Mouse (Mus musculus): ENCODE data around the gene Hba-a2.
A peak's percentile ranks its signal among the peaks of the same experiment; 100 is the strongest.

Gene Hba-a2

GRCm38 (mm10) chr11:32320507-32321195 lies 24.4 kb downstream of the Hba-a2 start:
- DNase-seq (ENCODE audit: low read depth in 1 of 2, low spot score in 2 of 2), result no peak

DNA sequence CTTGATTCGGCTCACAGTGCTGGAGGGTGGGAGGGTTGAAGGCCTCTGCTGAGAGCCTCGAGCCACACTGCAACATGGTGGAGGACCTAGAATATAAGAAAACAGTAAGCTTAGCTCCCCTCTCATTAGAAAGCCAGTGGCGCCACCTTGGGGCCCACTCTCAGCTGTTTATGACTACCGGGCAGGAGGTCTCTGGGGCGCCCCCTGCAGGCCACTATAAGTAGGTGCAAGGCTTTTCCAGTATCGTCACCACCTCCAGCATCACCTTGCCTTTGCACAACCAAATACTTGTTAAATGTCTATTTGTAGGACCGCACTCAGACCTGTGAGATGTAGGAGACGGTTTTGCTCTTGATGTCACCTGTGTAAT lies 24.9 kb downstream of the Hba-a2 start:
- peak; percentile 28 to 43 for DNase-seq (ENCODE audit: low read depth in 1 of 2, low spot score in 2 of 2)

DNA sequence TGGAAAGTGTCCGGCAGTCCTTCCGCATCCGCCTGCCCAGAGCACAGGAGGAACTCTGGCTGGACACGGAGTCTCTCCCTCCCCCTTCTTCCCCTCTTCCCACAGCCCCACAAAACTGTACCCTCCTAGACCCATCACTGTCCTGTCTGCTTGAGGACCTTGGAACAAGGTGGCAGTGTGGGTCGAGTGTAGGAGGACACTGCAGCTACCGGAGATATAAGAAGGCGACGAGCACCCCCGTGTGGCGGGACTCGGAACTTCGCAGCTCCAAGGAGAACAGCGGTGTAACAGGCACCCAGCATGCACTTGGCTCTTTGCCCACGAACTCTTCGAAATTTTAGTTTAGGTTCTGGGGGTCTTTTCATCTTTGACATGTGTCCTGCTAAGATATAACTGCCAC lies 28.3 kb downstream of the Hba-a2 start:
- DNase-seq (ENCODE audit: low read depth in 1 of 2, low spot score in 2 of 2), result peak; percentile 50 to 75

DNA sequence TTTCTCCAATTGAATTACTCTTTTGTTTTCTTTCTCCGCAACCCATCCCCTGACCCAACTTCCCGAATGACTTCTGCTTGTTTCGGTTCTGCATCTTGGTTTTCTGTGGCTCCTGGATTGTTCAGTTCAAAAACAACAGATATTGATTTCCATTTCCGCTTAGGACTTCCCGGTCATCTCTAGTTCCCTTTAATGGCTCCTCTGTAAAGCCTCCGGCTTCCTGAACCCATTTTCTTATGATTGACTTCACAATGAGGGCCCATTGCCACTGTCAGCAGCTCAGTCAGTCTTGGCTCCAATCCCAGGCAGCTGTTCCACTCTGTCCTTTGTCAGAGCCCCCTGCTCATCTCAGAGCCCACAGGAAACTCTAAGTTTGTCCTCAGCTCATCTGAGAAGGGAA lies 34.8 kb downstream of the Hba-a2 start:
- peak; percentile 35 to 45 for DNase-seq (ENCODE audit: low read depth in 1 of 2, low spot score in 2 of 2)

DNA sequence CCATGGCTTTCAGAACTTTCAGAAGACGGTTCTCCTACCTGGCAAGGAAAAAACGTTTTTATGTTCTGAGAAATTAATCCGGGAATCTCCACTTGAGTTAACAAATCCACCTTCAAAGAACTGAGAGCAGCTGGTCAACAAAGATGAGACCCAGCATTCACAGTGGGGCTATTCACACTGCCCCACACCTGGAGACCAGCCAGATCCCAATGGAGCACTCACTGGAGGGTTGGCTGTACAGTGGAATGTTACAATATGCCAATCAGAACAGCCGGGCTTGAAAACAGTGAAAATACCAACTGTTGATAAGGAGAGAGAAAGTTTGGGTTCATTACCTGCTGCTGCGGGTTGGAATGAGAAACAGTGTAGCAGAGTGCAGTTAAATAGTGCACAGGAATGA lies 35.6 kb downstream of the Hba-a2 start:
- DNase-seq (ENCODE audit: low read depth in 1 of 2, low spot score in 2 of 2), result no peak

GRCm38 (mm10) chr11:32333235-32333634 lies 36.9 kb downstream of the Hba-a2 start:
- DNase-seq (ENCODE audit: low read depth in 1 of 2, low spot score in 2 of 2), result no peak

DNA sequence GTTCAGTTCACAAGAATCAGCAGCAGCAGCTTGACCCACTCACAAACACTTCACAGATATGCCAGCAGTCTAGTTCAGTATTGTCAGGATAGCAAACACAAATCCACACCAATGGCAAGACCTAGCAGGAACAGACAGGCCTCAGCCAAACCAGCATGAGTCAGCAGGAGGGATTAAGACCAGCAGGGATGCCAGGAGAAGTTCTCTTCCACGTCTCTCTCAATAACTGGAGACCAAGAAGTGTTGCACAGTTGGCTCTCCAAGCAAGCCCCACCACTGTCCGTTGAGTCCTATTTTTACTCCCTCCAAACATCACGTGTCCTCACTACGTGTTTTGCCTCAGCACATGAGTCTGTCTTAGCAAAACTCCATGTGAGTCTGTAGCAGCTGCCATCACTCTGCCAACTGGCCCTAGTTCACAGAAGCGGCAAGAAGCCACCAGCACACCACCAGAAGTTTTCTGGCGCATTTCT lies 40.2 kb downstream of the Hba-a2 start:
- no peak for DNase-seq (ENCODE audit: low read depth in 1 of 2, low spot score in 2 of 2)

- DNase-seq (ENCODE audit: low read depth in 1 of 2, low spot score in 2 of 2), result no peak
Measured at GRCm38 (mm10) chr11:32339131-32339531, 42.8 kb downstream of the Hba-a2 start.

DNA sequence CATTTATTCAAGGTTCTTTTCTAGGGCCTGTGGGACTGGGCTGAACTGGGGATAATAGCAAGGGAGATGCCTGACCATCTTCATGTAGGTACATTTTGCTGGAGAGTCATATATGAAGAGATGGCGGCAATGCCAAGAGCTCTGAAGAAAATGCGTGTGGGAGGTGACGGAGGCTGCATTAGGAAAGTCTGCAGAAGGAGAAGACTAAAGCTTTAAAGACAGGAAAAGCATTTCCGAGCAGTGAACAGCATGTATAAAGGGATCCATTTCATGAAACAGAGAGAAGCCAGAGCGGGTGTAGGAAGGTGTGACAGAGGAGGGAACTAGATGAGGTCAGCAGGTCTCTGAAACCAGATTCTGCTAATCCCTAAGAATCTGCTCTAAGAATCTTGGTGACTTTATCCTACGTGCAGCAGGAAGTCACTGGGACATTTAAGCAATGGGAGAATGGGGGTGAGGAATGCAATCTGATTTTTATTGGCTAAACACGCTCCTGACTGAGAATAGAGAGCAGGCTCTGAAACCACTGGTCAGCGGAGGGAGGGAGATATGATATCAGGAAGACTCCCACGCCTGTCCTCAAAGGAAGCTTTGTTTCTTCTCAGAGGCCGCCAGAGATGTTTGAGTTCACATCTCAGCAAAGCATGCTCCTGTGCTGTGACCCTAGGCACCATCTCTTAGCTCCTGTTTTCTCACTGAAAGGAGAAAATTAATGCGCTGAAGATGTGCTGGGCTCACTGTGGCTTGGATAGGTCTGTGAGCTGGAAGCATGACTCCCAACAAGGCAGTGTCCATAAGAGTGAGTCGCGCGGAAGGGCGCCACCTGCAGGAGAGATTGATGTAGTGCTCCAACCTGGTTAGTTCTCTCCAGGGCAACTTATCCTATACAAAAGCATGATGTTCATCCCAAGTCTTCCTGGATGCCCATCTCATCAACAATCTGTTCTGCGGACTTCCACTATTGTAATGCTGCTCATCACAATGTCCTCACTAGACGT lies 44.5 kb downstream of the Hba-a2 start:
- DNase-seq (ENCODE audit: low read depth in 1 of 2, low spot score in 2 of 2), result no peak

GRCm38 (mm10) chr11:32342770-32343191 lies 46.5 kb downstream of the Hba-a2 start:
- peak; percentile 33 to 62 for DNase-seq (ENCODE audit: low read depth in 1 of 2, low spot score in 2 of 2)

DNA sequence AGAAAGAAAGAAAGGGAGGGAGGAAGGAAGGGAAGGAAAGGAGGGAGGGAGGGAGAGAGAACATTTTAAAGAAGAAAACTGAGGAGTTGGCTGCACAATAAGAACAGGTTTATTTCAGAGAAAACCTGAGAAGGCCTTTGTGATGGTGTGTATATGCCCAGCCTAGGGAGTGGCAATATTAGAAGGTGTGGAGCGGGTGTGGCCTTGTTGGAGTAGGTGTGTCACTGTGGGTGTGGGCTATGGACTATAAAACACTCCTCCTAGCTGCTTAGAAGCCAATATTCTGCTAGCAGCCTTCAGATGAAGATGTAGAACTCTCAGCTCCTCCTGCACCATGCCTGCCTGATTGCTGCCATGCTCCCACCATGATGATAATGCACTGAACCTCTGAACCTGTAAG lies 47.1 kb downstream of the Hba-a2 start:
- no peak for DNase-seq (ENCODE audit: low read depth in 1 of 2, low spot score in 2 of 2)

DNA sequence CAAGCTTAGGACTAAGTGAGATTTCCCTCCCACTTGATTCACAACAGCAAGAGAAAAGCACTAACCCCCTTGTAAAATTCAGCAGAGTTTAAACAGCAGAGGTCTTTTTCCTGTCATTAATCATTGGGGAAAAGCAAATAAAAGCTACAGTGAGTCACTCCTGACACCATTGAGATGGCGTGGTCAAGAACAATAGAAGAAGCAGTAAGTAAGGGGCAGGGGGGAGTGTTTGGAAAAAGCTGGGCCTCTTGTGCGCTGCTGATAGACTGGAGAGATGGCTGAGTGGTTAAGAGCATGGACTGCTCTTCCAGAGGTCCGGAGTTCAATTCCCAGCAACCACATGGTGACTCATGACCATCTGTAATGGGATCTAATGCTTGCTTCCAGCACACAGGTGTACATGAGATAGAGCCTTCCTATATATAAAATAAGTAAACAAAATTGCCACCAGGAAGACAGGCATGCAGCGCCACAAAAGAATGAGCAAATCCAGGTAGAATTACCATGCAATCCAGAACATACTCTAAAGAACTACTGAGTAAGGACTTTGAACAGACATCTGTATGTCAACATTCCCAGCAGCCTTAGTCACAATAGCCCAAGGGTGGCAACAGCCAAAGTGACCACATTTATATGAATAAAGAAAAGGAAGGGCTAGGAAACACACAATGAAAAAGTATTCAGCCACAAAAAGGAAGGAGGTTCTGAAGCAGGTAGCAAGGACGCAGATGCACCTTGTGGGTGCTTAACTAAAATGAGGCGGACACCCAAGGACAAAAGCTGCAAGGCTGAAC lies 49.4 kb downstream of the Hba-a2 start:
- no peak for DNase-seq (ENCODE audit: low read depth in 1 of 2, low spot score in 2 of 2)

Data from monocyte, adult 2 months (primary cell).